Mouse (Mus musculus) liver, embryonic 13.5 days (tissue): Measurements from ENCODE around the gene Calu. TPM values are rescaled to one million over a fixed set of nuclear protein-coding genes. Genes with fewer than 3 reads are reported as not detected.

Source experiments
- ATAC-seq: fragments of 200-750 bp; cut with Nextera tagmentation; 2 replicates; pipeline ENCODE4 v1.8.0; 2017; ENCODE audit warnings: low read depth, mild to moderate bottlenecking, moderate number of reproducible peaks, moderate library complexity
- DNase-seq: peaks from one replicate; pipeline ENCODE4 v3.0.0; 2022
- H3K27ac ChIP-seq: fragments of 300-500 bp; sonication (generic); 2 replicates; pipeline ENCODE4 v1.5.1; 2015; ENCODE audit warnings: moderate library complexity, mild to moderate bottlenecking, inconsistent platforms
- H3K27me3 ChIP-seq: fragments of 300-500 bp; sonication (generic); 2 replicates; pipeline ENCODE4 v1.6.1; 2015; ENCODE audit warnings: mild to moderate bottlenecking, inconsistent platforms
- H3K36me3 ChIP-seq: fragments of 300-500 bp; sonication (generic); 2 replicates; pipeline ENCODE4 v1.6.1; 2015; ENCODE audit warnings: mild to moderate bottlenecking, inconsistent platforms
- H3K4me1 ChIP-seq: fragments of 300-500 bp; sonication (generic); replicated peaks from 2 replicates; pipeline ENCODE4 v1.6.1; 2015; ENCODE audit warnings: inconsistent platforms
- H3K4me2 ChIP-seq: fragments of 300-500 bp; sonication (generic); 2 replicates; pipeline ENCODE4 v1.6.1; 2015; ENCODE audit warnings: inconsistent platforms, mild to moderate bottlenecking, moderate library complexity
- H3K4me3 ChIP-seq: fragments of 300-500 bp; sonication (generic); replicated peaks from 2 replicates; pipeline ENCODE4 v1.5.1; 2015; ENCODE audit warnings: mild to moderate bottlenecking, inconsistent platforms
- H3K9ac ChIP-seq: fragments of 300-500 bp; sonication (generic); 2 replicates; pipeline ENCODE4 v1.6.1; 2015; ENCODE audit warnings: mild to moderate bottlenecking, inconsistent platforms
- H3K9me3 ChIP-seq: fragments of 300-500 bp; sonication (generic); replicated peaks from 2 replicates; pipeline ENCODE4 v1.6.1; 2016; ENCODE audit warnings: inconsistent platforms
- WGBS: fragments of 180-500 bp; shearing (Covaris S2); methylation state at CpG from one replicate; pipeline ENCODE4 v1.1.7; 2015; ENCODE audit not compliant: insufficient replicate concordance; 5-methylcytosine and 5-hydroxymethylcytosine counted together
- polyA plus RNA-seq: library from polyadenylated mRNA; unstranded; fragments of >200 nt; fragmentation: Nextera tagmentation; extraction: Ambion mirVana; gene quantifications from 2 replicates; pipeline ENCODE4 v1.2.1, GENCODE M21; 2015

Gene Calu
- 95.5 and 121 TPM in 2 replicates for polyA plus RNA-seq

DNA sequence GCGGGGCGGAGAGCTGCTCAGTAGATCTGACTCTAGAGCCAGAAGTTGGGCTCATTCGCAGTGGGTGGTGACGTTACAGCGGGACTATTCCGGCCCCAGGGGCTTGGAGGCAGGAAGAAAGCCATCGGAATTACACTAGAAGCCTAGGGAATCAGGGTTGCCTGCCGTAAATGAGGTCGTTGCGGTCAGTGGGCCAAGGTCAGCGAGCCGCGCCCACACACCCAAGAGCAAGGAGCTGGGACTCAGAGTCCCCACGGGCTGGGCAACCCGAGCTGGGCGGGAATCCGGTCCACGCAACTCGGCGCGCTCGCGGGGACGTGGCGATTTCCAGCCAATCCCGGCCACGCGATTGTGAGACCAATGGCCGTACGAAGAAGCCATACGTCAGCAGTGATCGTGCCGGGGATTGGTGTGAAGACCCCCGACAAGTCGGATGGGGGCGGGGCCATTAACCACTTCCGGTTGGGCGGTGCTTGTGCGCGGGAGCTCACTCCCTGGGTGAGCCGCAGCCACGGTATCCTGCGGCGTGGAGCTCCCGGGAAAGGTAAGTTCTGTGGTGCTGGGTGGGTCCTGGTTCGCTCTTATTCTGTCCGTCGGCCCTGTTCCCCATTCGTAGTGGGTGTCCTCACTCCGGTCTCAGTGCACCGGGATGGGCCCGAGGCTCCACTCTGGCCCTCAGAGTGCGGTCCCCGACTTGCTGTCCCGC, at the start of gene Calu:
TSS of gene Calu (plus strand) at position 405 of the 706 bp plus-strand sequence.
- Histone ChIP-seq H3K36me3 (no peaks in the 10 kb centered on the region), H3K9me3 (no peaks in the 10 kb centered on the region), H3K4me3 (peak within 1 kb of the TSS; percentile 89), H3K27me3 (no peaks in the 10 kb centered on the region), H3K4me2 (peak within 1 kb of the TSS; percentile 87), H3K27ac (peak within 1 kb of the TSS; percentile 76), H3K4me1 (peaks cover 44% of the 10 kb centered on the region), H3K9ac (peak within 1 kb of the TSS; percentile 89)
- DNase-seq (peak; percentile 99), ATAC-seq (peak; percentile 97)
- WGBS: under 1% methylated on average over 55 of the region's 55 CpGs

DNA sequence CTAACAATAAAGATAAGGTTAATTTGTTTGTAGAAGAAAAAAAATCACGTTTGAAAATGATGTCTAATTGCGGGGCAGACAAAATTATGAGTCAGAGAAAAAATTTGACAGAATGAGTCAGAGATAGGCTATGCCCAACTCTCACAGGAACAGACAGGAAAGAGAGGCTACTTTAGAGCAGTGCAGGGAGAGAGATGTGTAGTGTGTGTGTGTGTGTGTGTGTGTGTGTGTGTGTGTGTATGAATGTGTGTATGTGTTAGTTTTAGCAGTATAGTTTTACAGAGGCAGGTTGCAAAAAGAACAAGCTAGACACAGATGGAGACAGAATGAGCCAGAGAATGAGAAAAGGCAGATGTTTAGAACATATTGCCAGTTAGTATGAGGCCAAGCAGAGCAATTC, 48.8 kb upstream of the Calu start:
- ATAC-seq (no peak), DNase-seq (no peak)
- Histone ChIP-seq H3K9ac (no peak overlapping the region), H3K27ac (no peak overlapping the region), H3K4me2 (no peak overlapping the region), H3K9me3 (no peaks in the 10 kb centered on the region), H3K36me3 (no peaks in the 10 kb centered on the region), H3K27me3 (no peaks in the 10 kb centered on the region), H3K4me1 (no peaks in the 10 kb centered on the region), H3K4me3 (no peak overlapping the region)
- WGBS: 47% methylated on average over 2 of the region's 2 CpGs

- no peak overlapping the region for H3K4me2 ChIP-seq
- no peak overlapping the region for H3K27ac ChIP-seq
- no peak overlapping the region for H3K9ac ChIP-seq
- ATAC-seq: no peak
- no peaks in the 10 kb centered on the region for H3K36me3 ChIP-seq
- no peaks in the 10 kb centered on the region for H3K27me3 ChIP-seq
- DNase-seq: no peak
- H3K4me1 ChIP-seq: no peaks in the 10 kb centered on the region
- no peaks in the 10 kb centered on the region for H3K9me3 ChIP-seq
- H3K4me3 ChIP-seq: no peak overlapping the region
These were observed 44.6 kb upstream of the Calu start for GRCm38 (mm10) chr6:29303251-29303650.

DNA sequence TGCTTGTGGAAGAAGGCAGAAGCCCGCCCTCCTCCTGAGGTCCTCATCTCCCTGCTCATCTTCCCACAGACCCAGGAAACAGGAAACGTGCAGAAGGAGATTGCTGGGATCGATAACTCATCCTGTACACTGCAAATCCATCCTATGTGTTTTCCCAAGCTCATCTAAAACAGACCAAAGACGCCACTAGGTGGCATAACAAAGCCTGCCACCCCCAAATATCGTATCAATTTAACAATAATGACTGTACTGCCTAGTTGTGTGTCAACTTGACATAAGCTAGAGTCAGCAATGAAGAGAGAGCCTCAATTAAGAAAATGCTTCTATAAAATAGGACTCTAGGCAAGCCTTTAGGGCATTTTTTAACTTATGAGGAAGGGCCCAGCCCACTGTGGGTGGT, 44.1 kb upstream of the Calu start:
- no peak overlapping the region for H3K9ac ChIP-seq
- WGBS: 32% methylated on average over 5 of the region's 5 CpGs
- DNase-seq: no peak

DNA sequence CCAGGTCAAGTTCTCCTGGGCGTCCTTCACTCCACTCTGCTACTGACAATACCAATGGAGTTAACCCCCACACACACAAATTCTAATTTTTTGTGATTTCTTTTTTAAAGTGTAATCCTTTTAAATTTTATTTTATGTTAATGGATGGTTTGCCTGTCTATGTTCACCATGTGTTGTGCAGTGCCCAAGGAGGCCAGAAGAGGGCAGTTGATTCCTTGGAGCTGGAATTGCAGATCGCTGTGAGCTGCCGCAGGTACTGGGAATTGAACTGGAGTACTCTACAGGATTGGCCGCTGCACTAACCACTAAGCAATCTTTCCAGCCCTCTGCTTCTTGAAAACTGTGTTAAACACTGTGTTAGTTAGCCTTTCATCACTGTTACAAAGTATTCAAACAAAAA, 42.4 kb upstream of the Calu start:
- no peaks in the 10 kb centered on the region for H3K9me3 ChIP-seq
- H3K4me1 ChIP-seq: no peaks in the 10 kb centered on the region
- WGBS: 76% methylated on average over 4 of the region's 4 CpGs
- no peak overlapping the region for H3K4me2 ChIP-seq
- no peak overlapping the region for H3K9ac ChIP-seq
- H3K36me3 ChIP-seq: no peaks in the 10 kb centered on the region
- ATAC-seq (no peak), DNase-seq (no peak)
- no peaks in the 10 kb centered on the region for H3K27me3 ChIP-seq
- H3K4me3 ChIP-seq: no peak overlapping the region
- H3K27ac ChIP-seq: no peak overlapping the region

More for the DNA sequence above, 44.1 kb upstream of the Calu start:
- no peak overlapping the region for H3K4me3 ChIP-seq
- no peaks in the 10 kb centered on the region for H3K9me3 ChIP-seq
- H3K27me3 ChIP-seq: no peaks in the 10 kb centered on the region
- H3K4me2 ChIP-seq: no peak overlapping the region
- ATAC-seq: no peak
- no peaks in the 10 kb centered on the region for H3K36me3 ChIP-seq
- H3K27ac ChIP-seq: no peak overlapping the region
- no peaks in the 10 kb centered on the region for H3K4me1 ChIP-seq

GRCm38 (mm10) chr6:29308846-29309605, 38.8 kb upstream of the Calu start:
- Histone ChIP-seq H3K4me3 (no peak overlapping the region), H3K9me3 (no peaks in the 10 kb centered on the region), H3K9ac (no peak overlapping the region), H3K4me1 (no peaks in the 10 kb centered on the region), H3K27ac (no peak overlapping the region), H3K4me2 (no peak overlapping the region), H3K27me3 (no peaks in the 10 kb centered on the region), H3K36me3 (no peaks in the 10 kb centered on the region)
- ATAC-seq (no peak), DNase-seq (no peak)
- WGBS: 72% methylated on average over 16 of the region's 16 CpGs

DNA sequence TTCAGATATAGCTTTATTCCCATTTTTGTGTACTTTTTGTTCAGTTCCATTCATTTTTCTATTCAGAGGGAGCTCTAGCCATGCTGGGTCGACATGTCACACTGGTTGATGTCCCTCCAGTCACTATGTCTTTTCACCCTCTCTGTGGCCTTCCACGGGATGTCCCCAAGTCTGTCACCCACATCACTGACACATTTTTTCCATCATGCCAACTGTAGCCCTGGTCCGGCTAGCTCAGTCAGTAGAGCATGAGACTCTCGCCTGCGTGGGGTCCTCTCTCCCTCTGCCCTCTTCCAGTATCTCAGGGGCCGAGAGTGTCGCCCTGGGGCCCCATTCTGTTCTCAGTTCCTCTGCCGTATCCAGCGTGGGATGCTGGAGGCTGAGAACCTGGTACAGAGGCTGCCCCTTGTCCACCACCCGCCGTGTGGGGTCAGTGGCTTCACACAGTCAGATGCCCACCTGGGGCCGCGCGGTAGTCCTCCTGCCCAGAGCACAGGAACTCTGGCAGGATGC, 34.1 kb upstream of the Calu start:
- Histone ChIP-seq H3K4me3 (no peak overlapping the region), H3K4me2 (no peak overlapping the region), H3K27me3 (no peaks in the 10 kb centered on the region), H3K36me3 (no peaks in the 10 kb centered on the region), H3K9ac (no peak overlapping the region), H3K9me3 (no peaks in the 10 kb centered on the region), H3K27ac (no peak overlapping the region), H3K4me1 (no peaks in the 10 kb centered on the region)
- ATAC-seq: no peak
- WGBS: 60% methylated on average over 14 of the region's 14 CpGs
- no peak for DNase-seq

GRCm38 (mm10) chr6:29317286-29317685, 30.6 kb upstream of the Calu start:
- no peak overlapping the region for H3K9ac ChIP-seq
- no peak overlapping the region for H3K27ac ChIP-seq
- no peaks in the 10 kb centered on the region for H3K4me1 ChIP-seq
- H3K36me3 ChIP-seq: no peaks in the 10 kb centered on the region
- no peak overlapping the region for H3K4me2 ChIP-seq
- WGBS: 44% methylated on average over 2 of the region's 2 CpGs
- DNase-seq: no peak
- H3K9me3 ChIP-seq: no peaks in the 10 kb centered on the region
- H3K4me3 ChIP-seq: no peak overlapping the region
- no peaks in the 10 kb centered on the region for H3K27me3 ChIP-seq
- no peak for ATAC-seq

DNA sequence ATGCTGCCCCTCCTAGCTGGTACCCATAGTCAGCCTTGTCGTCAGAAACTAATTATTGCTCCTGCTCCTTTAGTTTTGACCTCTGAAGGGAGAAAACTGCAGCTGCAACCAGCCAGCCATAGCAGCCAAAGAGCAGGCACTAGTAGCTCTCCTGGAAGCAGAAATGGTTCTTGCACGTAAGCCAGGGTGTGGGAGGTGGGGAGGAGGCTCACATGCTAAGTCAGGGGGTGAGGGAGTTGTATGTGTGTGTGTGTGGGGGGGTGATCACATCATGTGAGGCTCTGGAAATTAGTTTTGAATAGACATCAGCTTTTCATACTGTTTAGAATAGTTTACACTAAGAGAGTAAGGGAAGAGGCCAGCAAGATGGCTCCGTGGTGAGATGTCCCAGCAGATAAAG, 29.9 kb upstream of the Calu start:
- WGBS: 53% methylated on average over 3 of the region's 3 CpGs

GRCm38 (mm10) chr6:29318879-29319278, 29.0 kb upstream of the Calu start, which contains the start of gene Fam71f1:
Gene Fam71f1, plus strand, starts transcription at chr6:29319140.
- no peak for ATAC-seq
- WGBS: 29% methylated on average over 5 of the region's 5 CpGs

More for the DNA sequence above, 29.9 kb upstream of the Calu start:
- no peak overlapping the region for H3K9ac ChIP-seq
- H3K4me1 ChIP-seq: no peaks in the 10 kb centered on the region
- no peaks in the 10 kb centered on the region for H3K36me3 ChIP-seq
- H3K4me3 ChIP-seq: no peak overlapping the region
- ATAC-seq: no peak
- no peak for DNase-seq
- no peaks in the 10 kb centered on the region for H3K9me3 ChIP-seq
- no peak overlapping the region for H3K27ac ChIP-seq
- no peaks in the 10 kb centered on the region for H3K27me3 ChIP-seq
- no peak overlapping the region for H3K4me2 ChIP-seq

GRCm38 (mm10) chr6:29321586-29321985, 26.3 kb upstream of the Calu start:
- H3K36me3 ChIP-seq: no peaks in the 10 kb centered on the region
- no peak overlapping the region for H3K4me2 ChIP-seq
- H3K9ac ChIP-seq: no peak overlapping the region
- no peaks in the 10 kb centered on the region for H3K4me1 ChIP-seq
- no peaks in the 10 kb centered on the region for H3K9me3 ChIP-seq
- no peak overlapping the region for H3K4me3 ChIP-seq
- ATAC-seq (no peak), DNase-seq (no peak)
- whole genome bisulfite sequencing: 57% methylated on average over 6 of the region's 6 CpGs
- H3K27me3 ChIP-seq: 0 out of 2 replicates have a peak, but pooled peaks cover 2% of the 10 kb centered on the region
- H3K27ac ChIP-seq: no peak overlapping the region

More at GRCm38 (mm10) chr6:29318879-29319278, 29.0 kb upstream of the Calu start, which contains the start of gene Fam71f1:
- H3K4me2 ChIP-seq: no peak within 1 kb of the TSS
- H3K27ac ChIP-seq: no peak within 1 kb of the TSS
- no peak for DNase-seq
- H3K36me3 ChIP-seq: no peaks in the 10 kb centered on the region
- no peak within 1 kb of the TSS for H3K4me3 ChIP-seq
- no peaks in the 10 kb centered on the region for H3K9me3 ChIP-seq
- H3K4me1 ChIP-seq: no peaks in the 10 kb centered on the region
- H3K9ac ChIP-seq: no peak within 1 kb of the TSS
- H3K27me3 ChIP-seq: no peaks in the 10 kb centered on the region
